Mouse (Mus musculus) megakaryocyte, embryonic 14.5 days (primary cell): ENCODE data around the gene Babam2.

Experiments used
- FLI1 ChIP-seq: IDR thresholded peaks from 2 replicates; pipeline ENCODE4 v1.6.1; 2012; ENCODE audit warnings: low read length, inconsistent platforms, mixed read lengths
- GATA1 ChIP-seq: IDR thresholded peaks from 3 replicates; pipeline ENCODE4 v1.6.1; 2012; ENCODE audit warnings: mixed read lengths, low read length, inconsistent platforms, borderline replicate concordance

DNA sequence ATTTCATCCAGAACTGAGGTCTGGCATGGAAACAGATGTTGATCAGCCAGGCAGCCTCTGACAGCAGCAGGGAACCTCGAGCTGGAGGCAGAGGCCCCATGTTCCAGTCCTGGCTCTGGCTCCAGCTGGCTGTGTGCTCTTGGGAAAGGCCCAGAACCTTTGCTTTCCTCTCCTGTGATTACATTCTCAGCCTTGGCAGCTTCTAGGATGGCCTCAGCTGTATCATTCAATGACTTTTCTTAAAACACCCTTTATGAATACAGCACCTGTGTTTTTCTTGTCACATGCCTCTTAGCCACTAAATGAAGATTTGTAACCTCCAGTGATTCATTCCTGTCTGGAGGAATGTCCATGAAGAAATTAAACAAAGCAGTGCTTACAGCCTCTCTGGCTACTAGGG lies 31.3 kb upstream of the Babam2 start:
- TF ChIP-seq GATA1 (no peak), FLI1 (no peak)
